Mouse (Mus musculus): ENCODE data around the gene Ccin. TPM values are rescaled to one million over a fixed set of nuclear protein-coding genes. Genes with fewer than 3 reads are reported as not detected.

The Ccin gene
- total RNA-seq, 1 experiment from 2014 or later = not detected

DNA sequence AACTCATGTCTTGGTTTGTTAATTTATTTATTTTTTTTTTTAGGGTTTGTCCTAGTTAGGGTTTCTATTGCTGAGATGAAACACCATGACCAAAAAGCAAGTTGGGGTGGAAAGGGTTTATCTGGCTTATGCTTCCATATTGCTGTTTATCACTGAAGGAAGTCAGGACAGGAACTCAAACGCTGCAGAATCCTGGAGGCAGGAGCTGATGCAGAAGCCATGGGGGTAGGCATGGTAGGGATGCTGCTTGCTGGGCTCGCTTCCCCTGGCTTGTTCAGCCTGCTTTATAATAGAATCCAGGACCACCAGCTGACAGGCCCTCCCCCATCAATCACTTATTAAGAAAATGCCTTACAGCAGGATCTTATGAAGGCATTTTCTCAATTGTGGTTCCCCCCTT lies 27.6 kb downstream of the Ccin start:
- no peak for ATAC-seq (replicated peaks; ENCODE audit: low read depth, poor library complexity, severe bottlenecking)

DNA sequence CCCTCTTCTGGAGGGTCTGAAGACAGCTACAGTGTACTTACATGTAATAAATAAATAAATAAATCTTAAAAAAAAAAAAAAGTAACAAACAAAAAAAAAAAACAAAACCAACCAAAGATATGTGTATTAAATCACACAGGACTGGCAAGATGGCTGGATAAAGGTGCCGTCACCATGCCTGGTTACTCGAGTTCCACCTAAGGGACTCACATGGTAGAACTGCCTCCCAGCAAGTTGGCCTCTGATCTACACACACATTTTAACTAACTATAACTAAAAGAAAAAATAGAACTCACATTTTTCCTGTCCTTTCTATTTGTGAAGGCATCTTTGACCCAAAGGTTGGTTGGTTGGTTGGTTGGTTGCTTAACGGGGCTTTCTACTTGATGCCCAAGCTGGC lies 28.5 kb downstream of the Ccin start:
- ATAC-seq (replicated peaks; ENCODE audit: low read depth, poor library complexity, severe bottlenecking) = no peak

DNA sequence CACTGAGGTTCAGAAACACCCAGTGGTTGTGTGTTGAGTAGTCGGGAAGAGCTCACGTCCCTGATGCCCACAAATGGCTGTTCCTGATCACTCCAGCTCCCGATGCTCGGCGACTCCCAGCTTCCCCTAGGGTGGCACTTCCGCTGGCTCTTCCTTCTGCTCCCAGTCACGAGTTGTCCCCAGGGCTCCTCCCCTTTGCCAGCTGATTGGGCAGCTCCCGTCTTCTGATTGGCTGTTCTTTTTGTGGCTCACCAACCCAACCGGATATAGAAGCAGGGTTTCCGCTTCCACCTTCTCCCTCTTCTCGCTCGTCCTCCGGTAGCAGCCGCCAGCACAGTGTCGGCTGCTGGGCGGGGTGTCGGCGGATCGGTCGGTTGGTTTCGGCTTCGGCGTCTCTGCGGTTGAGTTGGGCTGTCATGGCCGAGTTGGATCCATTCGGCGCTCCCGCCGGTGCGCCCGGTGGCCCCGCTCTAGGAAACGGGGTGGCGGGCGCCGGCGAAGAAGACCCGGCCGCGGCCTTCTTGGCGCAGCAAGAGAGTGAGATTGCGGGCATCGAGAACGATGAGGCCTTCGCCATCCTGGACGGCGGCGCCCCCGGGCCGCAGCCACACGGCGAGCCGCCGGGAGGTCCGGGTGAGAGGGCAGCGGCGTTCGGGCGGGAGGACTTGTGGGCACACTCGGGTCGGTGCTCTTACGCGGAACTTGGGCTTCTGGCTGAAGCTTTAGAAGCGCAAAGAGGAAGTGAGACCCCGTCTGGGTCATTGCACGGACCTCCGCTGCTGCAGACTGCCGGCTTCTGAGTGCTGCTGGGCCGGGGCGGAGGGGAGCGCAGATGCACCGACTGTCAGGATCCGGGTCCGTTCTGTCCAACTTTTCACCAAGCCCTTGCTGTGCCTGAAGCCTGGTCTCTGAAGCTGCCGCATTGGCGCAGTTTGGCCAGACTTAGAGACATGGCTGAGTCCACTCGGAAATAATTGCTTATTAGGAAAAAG lies 29.4 kb downstream of the Ccin start:
- peak; percentile 95 for ATAC-seq (replicated peaks; ENCODE audit: low read depth, poor library complexity, severe bottlenecking)

DNA sequence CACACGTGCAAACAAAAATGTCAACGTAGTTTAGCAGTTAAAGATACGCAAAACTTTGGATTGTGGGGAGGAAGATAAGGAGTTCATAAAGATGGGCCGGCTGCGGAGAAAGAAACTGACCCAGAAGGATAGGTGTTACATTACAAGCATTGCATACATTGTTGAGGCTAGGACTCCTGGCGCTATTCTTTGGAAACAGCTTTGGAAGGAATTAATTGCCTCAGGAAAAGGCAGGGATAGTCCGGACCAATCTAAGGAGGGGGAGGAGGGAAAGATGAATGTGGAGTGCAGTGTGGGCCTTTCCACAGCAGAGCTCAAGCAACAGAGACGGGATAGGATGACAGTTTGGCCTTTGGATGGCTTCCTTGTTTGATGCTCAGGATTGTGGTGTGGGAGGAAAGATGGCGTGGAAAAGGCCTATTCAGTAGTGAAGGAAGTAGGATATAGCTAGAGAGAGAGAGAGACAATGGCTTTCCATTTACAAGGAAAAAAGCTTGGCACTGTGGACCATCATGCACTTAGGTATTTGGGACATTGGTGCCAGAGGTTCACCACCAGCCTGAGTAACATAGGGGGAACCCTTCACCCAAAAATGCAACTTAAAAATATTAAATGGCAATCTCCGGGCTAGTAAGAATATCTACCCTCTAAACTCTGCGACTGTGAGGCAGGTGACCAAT lies 30.2 kb downstream of the Ccin start:
- no peak for ATAC-seq (replicated peaks; ENCODE audit: low read depth, poor library complexity, severe bottlenecking)

DNA sequence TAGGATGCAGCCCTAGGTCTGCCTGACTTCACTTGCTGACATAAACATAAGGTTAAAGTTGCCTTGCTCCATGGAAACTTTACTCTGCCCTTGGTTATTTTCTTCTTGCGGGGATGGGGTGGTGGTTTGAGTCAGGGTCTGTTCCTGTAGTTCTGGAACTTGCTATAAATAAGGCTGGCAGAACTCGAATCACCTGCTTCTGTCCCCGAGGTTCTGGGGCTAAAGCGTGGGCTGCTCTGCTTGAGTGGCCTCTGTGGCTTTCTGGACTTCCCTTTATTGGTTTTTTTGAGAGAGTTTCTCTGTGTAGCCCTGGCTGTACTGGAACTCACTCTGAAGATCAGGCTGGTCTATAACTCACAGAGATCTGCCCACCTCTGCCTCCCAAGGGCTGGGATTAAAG lies 32.8 kb downstream of the Ccin start:
- no peak for ATAC-seq (replicated peaks; ENCODE audit: low read depth, poor library complexity, severe bottlenecking)

DNA sequence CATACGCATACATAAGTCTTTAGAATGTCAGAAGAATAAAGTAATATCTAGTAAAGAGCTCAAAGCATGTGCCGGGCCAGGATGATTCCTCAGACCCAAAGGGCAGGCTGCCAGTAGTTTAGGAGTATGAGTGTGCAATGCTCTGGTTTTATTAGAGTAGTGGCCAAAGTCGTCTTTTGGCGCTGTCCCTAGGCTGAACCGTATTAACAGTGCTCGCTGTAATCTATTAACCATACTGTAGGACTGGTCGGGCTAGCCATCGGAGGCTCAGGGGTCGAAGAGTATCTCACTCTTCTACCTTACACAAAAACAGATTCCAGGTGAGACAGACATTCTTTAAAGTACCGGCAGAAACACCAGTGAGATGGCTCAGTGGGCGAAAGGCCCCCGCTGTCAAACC lies 33.5 kb downstream of the Ccin start:
- no peak for ATAC-seq (replicated peaks; ENCODE audit: low read depth, poor library complexity, severe bottlenecking)

DNA sequence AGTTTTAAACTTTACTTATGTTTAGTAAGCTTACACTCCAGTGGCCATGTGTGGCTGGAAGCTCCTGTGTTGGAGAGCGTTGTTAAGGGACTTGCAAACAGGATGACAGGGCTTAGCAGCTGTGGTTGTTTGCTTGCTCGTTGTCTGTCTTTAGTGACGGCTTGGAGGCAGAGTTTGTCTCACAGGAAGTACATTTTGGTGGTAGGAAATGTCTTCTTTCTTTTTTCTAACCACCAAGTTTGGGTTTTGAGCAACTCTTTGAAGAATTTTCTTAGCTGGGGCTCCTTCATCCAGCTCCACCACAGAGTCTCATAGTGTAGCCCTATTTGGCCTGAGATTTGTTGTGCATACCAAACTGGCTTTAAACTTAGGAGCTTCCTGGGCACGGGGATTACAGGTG lies 39.0 kb downstream of the Ccin start:
- ATAC-seq (replicated peaks; ENCODE audit: low read depth, poor library complexity, severe bottlenecking) = no peak

DNA sequence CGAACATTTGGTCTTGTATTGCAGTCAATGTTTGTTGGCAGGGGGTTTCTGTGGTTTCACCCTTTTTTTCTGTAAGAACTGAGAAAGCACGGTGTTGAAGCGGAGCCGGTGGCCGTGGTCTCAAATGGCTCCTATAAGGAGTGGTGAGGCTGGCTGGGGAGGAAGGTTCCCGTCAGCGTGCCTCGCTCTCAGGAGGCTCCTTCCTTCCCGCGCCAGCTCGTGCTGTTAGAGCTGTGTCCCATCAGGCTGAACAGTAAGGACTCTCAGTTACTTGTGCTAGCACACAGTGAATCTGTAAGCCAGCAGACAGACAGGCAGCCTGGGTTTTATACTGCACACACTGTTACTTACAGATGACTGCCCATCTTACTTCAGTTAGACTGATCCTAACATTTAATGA lies 39.5 kb downstream of the Ccin start:
- ATAC-seq (replicated peaks; ENCODE audit: low read depth, poor library complexity, severe bottlenecking) = no peak

DNA sequence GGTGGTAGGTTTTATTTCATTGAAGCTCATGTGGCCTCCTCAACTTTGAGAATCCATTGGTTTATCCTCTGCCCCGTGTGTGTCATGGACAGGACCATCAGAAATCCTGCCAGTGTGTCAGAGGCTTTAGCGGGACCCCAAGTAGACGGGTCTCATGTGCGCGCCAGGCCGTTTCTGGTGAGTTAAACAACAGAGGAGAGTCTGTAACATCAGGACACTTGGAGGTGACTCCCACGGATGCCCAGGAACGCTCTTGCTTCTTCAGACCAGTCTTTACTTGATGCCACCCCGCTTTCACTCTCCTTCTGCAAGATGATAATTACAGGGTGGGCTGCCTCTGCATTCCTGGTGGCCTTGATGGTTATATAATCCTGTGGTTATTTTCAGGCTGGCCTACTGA lies 40.4 kb downstream of the Ccin start:
- ATAC-seq (replicated peaks; ENCODE audit: low read depth, poor library complexity, severe bottlenecking) = no peak

DNA sequence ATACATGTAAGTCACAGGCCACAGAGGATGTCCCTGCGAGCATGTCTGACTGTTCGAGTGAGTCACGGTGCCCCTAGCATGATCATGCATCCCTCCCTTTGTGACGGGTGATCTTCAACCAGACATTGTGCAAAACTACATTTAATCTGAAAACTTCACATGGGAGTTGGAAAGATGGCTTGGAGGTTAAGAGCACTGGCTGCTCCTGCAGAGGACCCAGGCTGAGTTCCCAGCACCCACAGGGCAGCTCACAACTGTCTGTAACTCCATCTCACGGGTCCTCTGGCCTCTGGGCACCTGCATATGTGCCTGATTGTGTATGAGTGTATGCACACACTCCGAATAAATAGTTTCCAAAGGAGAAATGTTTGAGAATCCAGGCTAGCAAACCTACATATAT lies 41.0 kb downstream of the Ccin start:
- ATAC-seq (replicated peaks; ENCODE audit: low read depth, poor library complexity, severe bottlenecking) = no peak

DNA sequence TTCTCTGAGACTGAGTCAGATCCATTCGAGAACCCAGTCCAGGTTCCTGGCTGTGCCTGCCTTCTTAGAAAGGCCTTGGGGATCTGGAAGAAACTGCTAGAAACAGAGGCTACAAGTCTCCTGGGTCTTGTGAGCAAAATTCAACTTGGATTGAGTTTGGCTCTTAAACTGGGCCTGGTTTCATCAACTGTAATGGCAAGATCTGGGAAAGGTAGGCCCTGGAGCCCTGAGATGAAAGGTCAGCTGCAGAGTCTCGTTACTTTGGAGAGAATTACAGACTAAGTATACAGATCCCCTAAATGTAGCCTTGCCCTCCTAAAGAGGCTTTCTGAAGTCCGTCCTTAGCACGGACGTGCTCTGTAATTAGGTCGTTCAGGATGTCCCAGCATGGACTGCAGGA lies 42.3 kb downstream of the Ccin start:
- ATAC-seq (replicated peaks; ENCODE audit: low read depth, poor library complexity, severe bottlenecking) = no peak

DNA sequence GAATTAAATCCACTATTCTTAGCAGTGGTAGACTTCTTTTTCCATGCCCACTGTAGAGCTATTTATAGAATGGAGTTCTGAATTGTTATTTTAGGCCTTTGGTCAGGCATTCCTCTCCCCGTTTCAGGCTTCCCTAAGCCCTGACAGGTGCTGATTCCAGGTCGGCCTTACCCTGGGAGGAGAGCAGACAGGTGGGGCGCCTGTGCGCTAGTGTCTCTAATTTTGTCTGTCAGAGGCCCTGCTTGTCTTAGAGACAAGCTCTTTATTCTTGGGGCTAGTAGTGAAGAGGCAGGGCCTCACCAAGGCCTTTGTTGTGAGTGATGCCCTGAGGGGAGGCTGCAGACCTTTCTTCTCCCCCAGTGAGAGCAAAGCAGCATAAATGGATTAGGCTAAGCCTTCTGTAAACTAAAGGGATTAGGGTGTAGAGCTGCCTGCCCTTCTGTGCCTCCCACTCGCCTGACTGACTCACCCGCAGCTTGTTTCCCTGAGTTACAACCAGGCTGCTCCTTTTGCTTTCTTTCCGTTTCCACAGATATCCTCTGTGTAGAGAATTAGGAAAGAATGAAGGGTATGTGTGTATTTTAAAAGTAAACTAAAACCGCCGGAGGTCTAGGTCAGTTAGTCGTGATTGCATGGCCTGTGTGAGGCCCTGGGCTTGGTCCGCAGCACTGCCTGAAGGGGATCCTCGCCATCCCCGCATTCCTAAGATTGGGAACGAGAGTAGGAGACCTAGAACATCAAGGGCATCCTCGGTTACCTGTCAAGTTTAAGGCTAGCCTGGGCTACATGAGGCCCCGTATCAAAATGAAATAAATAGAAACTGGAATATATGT lies 45.2 kb downstream of the Ccin start:
- no peak for ATAC-seq (replicated peaks; ENCODE audit: low read depth, poor library complexity, severe bottlenecking)

DNA sequence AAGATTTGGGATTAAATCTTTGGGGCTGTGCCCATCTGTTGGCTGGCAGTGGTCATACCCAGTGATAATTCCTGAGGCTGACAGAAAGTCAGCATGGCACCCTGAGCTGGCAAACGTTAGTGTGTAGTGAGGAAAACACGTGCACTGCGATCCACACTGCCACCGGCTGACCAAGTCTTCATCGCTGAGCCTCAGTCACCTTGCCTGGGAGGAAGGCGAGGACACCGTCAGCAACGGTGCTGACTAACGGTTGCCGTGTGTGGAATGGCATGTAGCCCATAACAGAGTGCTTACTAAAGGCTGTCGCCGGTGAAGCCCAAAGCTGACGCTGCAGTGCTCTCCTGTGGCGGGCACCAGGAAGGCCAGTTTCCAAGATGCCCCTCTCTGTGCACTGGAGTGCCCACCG lies 46.4 kb downstream of the Ccin start:
- ATAC-seq (replicated peaks; ENCODE audit: low read depth, poor library complexity, severe bottlenecking) = no peak

DNA sequence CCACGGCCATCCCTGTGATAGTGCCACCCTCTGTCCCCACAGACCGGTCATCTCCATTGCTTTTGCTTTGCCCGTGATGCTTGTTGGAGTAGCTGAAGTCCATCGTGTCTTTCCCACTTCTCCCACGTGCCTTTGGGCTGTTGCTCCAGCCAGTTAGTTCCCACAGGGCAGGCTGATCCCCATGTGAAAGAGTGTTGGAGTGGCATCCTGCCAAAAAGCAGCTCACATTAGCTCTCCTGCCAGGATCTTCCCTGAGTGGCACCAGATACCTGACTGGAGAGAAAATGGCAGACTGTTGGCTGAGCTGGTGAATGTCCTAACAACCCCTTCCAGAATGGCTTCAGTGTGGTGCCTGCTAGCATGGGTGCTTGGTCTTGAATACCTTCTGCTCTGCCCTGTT lies 48.2 kb downstream of the Ccin start:
- no peak for ATAC-seq (replicated peaks; ENCODE audit: low read depth, poor library complexity, severe bottlenecking)

Other genes starting within 250 kb of the Ccin start
- gene Olfr159, start 212.5 kb upstream of the Ccin start, total RNA-seq (2017) = not detected in 2 replicates
- not detected in 2 replicates for gene Olfr156, start 159.6 kb upstream of the Ccin start, total RNA-seq (2017)
- gene Olfr157, start 143.3 kb upstream of the Ccin start, total RNA-seq (2017) = not detected in 2 replicates
- gene Olfr155, start 131.9 kb upstream of the Ccin start, total RNA-seq (2017) = not detected in 2 replicates
- gene Reck, start 108.0 kb upstream of the Ccin start, total RNA-seq (2017) = 0.82 and 1.9 TPM in 2 replicates
- gene Glipr2, start 26.1 kb upstream of the Ccin start, total RNA-seq (2017) = 16.3 TPM in 2 replicates
- gene Clta, start 21.0 kb downstream of the Ccin start, total RNA-seq (2017) = 316 and 331 TPM in 2 replicates
- 32.0 and 32.6 TPM in 2 replicates for gene Gne, start 100.7 kb downstream of the Ccin start, total RNA-seq (2017)

Data from common myeloid progenitor, adult 5-6 weeks (primary cell).